Mouse (Mus musculus) neutrophil, adult 5-6 weeks (primary cell): Measurements from ENCODE around the gene Spin2g. TPM values are rescaled to one million over a fixed set of nuclear protein-coding genes. Genes with fewer than 3 reads are reported as not detected.
"Not testable (repeated sequence)": the region's sequence is repeated elsewhere in the genome, so short reads cannot be mapped to it uniquely, and the experiment has no call there.

Source experiments
- ATAC-seq: fragments of 151-379, 151-347 bp; 2 replicates; pipeline ENCODE4 v1.8.0; 2017; ENCODE audit warnings: mild to moderate bottlenecking, moderate TSS enrichment; ENCODE audit not compliant: insufficient number of reproducible peaks, poor library complexity, low FRiP score, severe bottlenecking; ENCODE audit errors: extremely low read depth
- total RNA-seq: library from RNA; stranded (forward); fragments of 200-1000 nt; gene quantifications from 2 replicates; pipeline ENCODE4 v1.2.3, GENCODE M21; 2017

Gene Spin2g
- total RNA-seq: not detected in 2 replicates

- ATAC-seq: not testable (repeated sequence)
These were observed at the start of gene Spin2g for GRCm38 (mm10) chrX:34238633-34239032. Gene Spin2g, minus strand, starts transcription at chrX:34238733.

Other genes with a start within 250 kb of the Spin2g start
- not detected in 2 replicates for gene Btbd35f9, start 77.2 kb downstream of the Spin2g start, total RNA-seq
- gene Btbd35f8, start 211.8 kb upstream of the Spin2g start, total RNA-seq: not detected in 2 replicates